Mouse (Mus musculus) thymus, postnatal 36 days (tissue): ENCODE measurements around the gene Slc37a4.
"Not testable (repeated sequence)": the region's sequence is repeated elsewhere in the genome, so short reads cannot be mapped to it uniquely, and the experiment has no call there.

ENCODE experiments used
- DNase-seq, 2 experiments: peaks; one replicate each; pipeline ENCODE4 v3.0.0; 2022; ENCODE audit warnings: mixed read lengths in 2 of 2

The Slc37a4 gene

GRCm38 (mm10) chr9:44444402-44445025 lies 47.9 kb downstream of the Slc37a4 start:
- DNase-seq = not testable (repeated sequence)

DNA sequence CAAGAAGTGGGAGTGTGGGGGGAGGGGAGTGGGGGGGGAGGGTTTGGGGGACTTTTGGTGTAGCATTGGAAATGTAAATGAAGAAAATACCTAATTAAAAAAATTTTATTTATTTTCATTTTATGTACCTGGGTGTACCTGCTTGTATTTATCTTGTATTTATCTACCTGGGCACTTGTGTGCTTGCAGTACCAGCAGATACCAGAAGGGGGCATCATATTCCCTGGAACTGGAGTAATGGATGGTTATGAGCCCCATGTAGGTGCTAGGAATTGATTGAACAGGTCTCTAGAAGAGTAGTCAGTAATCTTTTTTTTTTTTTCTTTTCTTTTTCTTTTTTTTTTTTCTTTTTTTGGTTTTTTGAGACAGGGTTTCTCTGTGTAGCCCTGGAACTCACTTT lies 53.7 kb downstream of the Slc37a4 start:
- DNase-seq = peak; percentile 13 to 19
